Mouse (Mus musculus) C2C12 (cell line): Measurements from ENCODE around the gene Camkmt.

Source experiments
- CTCF ChIP-seq: IDR thresholded peaks from one replicate; pipeline ENCODE4 v1.5.1; 2011; ENCODE audit not compliant: control insufficient read depth, insufficient read depth, insufficient read length
- MAX ChIP-seq: IDR thresholded peaks from one replicate; pipeline ENCODE4 v1.6.1; 2011; ENCODE audit warnings: mild to moderate bottlenecking, control low read depth
- MYOD1 ChIP-seq: IDR thresholded peaks from one replicate; pipeline ENCODE4 v1.6.1; 2011; ENCODE audit warnings: low read depth; ENCODE audit not compliant: control insufficient read depth, insufficient read length

GRCm38 (mm10) chr17:85308566-85308965 is 218.2 kb downstream of the Camkmt start:
- TF ChIP-seq MAX (no peak), CTCF (no peak), MYOD1 (no peak)
